Mouse (Mus musculus): ENCODE results near the gene BC029722.

DNA sequence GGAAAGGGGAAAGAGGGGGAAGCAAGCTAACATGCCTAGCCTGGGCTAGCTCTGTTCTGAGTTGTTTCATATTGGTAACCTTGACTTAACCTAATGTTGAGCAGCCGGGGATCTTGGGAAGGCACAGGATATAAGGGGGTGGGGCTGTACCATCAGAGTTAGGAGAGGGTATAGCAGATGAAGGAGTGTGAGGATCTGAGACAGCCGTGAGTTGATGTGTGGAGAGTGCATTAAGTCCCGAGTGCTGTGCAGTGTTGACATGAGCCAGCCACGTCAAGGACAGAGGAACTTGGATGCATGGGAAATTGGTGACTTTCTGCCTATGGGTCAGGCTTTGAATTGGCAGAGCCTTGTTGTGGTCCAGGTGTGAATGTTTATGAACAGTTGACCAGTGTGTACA, 6.6 kb downstream of the BC029722 start:
- no peak for TF ChIP-seq CTCF (IDR thresholded peaks at IDR 0.05; ENCODE audit: borderline replicate concordance, insufficient read depth, low read depth, low read length)
- TF ChIP-seq POLR2A (IDR thresholded peaks at IDR 0.05; ENCODE audit: borderline replicate concordance, insufficient read depth, low read length): no peak

Measured in cerebellum, adult 2 months (tissue).